Mouse (Mus musculus) neural tube, embryonic 12.5 days (tissue): ENCODE data around the gene Nin. TPM values are rescaled to one million over a fixed set of nuclear protein-coding genes. Genes with fewer than 3 reads are reported as not detected.

ENCODE experiments used
- ATAC-seq: fragments of 200-750 bp; cut with Nextera tagmentation; 2 replicates; pipeline ENCODE4 v1.8.0; 2017; ENCODE audit warnings: low read depth, mild to moderate bottlenecking, moderate TSS enrichment, moderate library complexity; ENCODE audit not compliant: low FRiP score
- H3K27ac ChIP-seq: fragments of 300-500 bp; sonication (generic); 2 replicates; pipeline ENCODE4 v1.5.1; 2016
- H3K27me3 ChIP-seq: fragments of 300-500 bp; sonication (generic); replicated peaks from 2 replicates; pipeline ENCODE4 v1.6.1; 2016; ENCODE audit warnings: mild to moderate bottlenecking
- H3K36me3 ChIP-seq: fragments of 300-500 bp; sonication (generic); 2 replicates; pipeline ENCODE4 v1.6.1; 2016; ENCODE audit warnings: mild to moderate bottlenecking
- H3K4me1 ChIP-seq: fragments of 300-500 bp; sonication (generic); 2 replicates; pipeline ENCODE4 v1.6.1; 2016
- H3K4me2 ChIP-seq: fragments of 300-500 bp; sonication (generic); replicated peaks from 2 replicates; pipeline ENCODE4 v1.6.1; 2016; ENCODE audit warnings: mild to moderate bottlenecking
- H3K4me3 ChIP-seq: fragments of 300-500 bp; sonication (generic); 2 replicates; pipeline ENCODE4 v1.5.1; 2016
- H3K9ac ChIP-seq: fragments of 300-500 bp; sonication (generic); 2 replicates; pipeline ENCODE4 v1.6.1; 2016; ENCODE audit warnings: mild to moderate bottlenecking
- H3K9me3 ChIP-seq: fragments of 300-500 bp; sonication (generic); 2 replicates; pipeline ENCODE4 v1.6.1; 2016; ENCODE audit warnings: mild to moderate bottlenecking
- WGBS: fragments of 180-500 bp; shearing (Covaris S2); methylation state at CpG from one replicate; pipeline ENCODE4 v1.1.7; 2016; 5-methylcytosine and 5-hydroxymethylcytosine counted together
- polyA plus RNA-seq: library from polyadenylated mRNA; unstranded; fragments of >200 nt; fragmentation: Nextera tagmentation; extraction: Ambion mirVana; gene quantifications from 2 replicates; pipeline ENCODE4 v1.2.1, GENCODE M21; 2016

Gene Nin
- polyA plus RNA-seq, 1 experiment from 2014 or later: 18.9 TPM

DNA sequence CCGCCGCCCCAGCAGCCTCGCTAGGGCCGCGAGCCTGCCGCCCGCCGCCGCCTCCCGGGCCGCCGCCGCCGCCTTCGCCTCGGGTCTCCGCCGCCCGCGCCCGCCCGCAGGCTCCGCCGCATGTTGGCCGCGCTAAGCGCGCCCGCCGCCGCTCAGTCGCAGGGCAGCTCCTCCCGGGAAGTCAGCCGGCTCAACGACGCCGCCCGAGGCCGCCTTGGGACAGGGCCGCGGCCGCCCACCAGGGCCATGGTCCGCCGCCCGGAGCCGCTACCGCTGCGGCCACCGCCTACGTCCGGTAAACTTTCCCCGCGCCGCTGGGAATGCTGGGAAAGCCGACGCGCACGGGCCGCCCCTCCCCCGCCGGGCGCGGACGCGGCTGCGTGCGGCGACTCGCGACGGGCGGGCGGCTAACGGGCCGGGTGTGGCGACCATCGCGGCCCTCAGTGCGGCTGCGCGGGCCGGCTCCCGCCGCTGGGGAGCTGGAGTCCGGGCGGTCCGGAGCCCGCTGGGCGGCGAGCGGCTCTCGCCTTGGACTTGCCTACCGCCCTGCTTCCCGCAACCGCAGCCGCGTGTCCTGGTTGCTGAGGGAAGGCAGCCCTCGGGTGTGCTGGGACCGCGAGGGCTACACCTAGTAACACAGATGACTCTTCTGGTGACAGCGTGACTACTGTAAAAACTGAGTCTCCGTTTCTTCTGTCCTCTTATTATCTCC, 126.6 kb downstream of the Nin start, which contains the start of gene Sav1:
Gene Sav1 (minus strand): TSS at position 217 of the 712 bp plus-strand sequence.
- Histone ChIP-seq H3K4me3 (peak within 1 kb of the TSS; percentile 93), H3K27ac (peak within 1 kb of the TSS; percentile 84), H3K4me2 (peak within 1 kb of the TSS; percentile 82), H3K4me1 (peaks cover 11% of the 10 kb centered on the region), H3K9ac (peak within 1 kb of the TSS; percentile 89), H3K9me3 (no peaks in the 10 kb centered on the region), H3K36me3 (peaks cover 16% of the 10 kb centered on the region; the same call in 1 of the 2 replicates), H3K27me3 (no peaks in the 10 kb centered on the region)
- peak; percentile 94 for ATAC-seq
- WGBS: under 1% methylated on average over 95 of the region's 102 CpGs

DNA sequence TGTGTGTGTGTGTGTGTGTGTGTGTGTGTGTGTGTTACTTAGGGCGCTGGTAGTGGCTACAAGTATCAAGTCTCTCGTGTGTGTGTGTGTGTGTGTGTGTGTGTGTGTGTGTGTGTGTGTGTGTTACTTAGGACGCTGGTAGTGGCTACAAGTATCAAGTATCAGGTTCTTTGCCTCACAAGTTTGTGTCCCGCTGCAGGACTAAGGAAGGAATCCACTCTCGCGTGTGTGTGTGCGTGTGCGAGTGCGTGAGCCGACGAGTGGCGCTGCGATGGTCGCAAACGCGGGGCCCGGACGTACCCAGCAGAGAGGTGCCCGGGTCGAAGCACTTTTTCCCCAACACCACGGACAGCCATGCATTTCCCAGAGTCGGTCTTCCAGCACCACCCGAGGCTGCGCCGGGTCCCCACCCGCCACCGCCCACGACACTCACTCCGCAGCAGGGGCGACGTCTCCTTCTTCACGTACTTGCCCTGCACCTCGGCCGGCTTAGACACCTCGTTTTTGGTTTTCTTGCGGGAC, 127.2 kb downstream of the Nin start:
- Histone ChIP-seq H3K27ac (peak overlapping the region; percentile 84), H3K4me2 (peak overlapping the region; percentile 82), H3K4me3 (peak overlapping the region; percentile 93), H3K9me3 (no peaks in the 10 kb centered on the region), H3K9ac (peak overlapping the region; percentile 89), H3K36me3 (peaks cover 16% of the 10 kb centered on the region; the same call in 1 of the 2 replicates), H3K27me3 (no peaks in the 10 kb centered on the region), H3K4me1 (peaks cover 11% of the 10 kb centered on the region)
- under 1% methylated on average over 35 of the region's 36 CpGs for WGBS
- peak; percentile 70 for ATAC-seq

DNA sequence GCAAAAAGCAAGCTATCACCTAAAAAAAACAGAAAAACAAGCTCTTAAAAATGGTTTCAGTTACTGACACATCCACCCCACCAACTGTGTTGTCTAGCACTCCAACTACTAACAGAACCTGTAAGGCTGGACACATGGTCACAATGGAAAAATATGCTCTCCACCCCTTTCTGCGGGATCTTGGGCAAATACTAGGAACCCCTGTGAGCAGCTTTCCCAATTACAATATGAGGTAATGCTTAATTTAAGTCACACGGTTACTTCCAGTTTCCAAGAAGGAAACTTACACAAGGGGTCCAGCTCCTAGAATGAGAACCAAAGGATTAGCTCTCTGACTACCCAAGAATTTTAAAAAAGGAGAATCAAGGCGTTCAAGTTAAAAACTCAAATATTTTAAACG, 128.0 kb downstream of the Nin start:
- ATAC-seq: no peak

DNA sequence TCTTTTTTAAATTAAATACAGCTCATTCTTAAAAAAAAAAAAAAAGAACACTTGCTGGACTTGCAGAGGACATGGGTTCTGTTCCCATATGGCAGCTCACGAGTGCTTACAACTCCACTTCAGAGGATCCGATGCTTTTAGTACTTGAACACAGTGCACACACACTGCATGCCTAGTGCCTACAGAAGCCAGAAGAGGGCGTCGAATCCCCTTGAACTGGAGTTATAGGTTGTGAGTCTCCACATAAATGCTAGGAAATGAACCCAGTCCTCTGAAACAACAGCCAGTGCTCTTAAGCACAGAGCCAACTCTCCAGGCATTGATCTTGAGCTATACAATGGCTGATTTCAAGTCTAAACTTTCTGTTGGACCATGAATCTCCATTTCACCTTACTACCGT, 130.6 kb downstream of the Nin start:
- WGBS: 72% methylated on average over 5 of the region's 5 CpGs
- Histone ChIP-seq H3K4me2 (no peak overlapping the region), H3K27me3 (no peaks in the 10 kb centered on the region), H3K36me3 (peaks cover 27% of the 10 kb centered on the region; the same call in 1 of the 2 replicates), H3K4me3 (no peak overlapping the region), H3K27ac (no peak overlapping the region), H3K9me3 (no peaks in the 10 kb centered on the region), H3K4me1 (peaks cover 16% of the 10 kb centered on the region), H3K9ac (no peak overlapping the region)
- no peak for ATAC-seq

More for the DNA sequence above, 128.0 kb downstream of the Nin start:
- H3K9me3 ChIP-seq: no peaks in the 10 kb centered on the region
- H3K9ac ChIP-seq: 0 out of 2 replicates have a peak overlapping the region, but pooled peaks have one; percentile 89
- H3K27me3 ChIP-seq: no peaks in the 10 kb centered on the region
- WGBS: 50% methylated on average over 4 of the region's 4 CpGs
- H3K4me1 ChIP-seq: peaks cover 11% of the 10 kb centered on the region
- H3K4me2 ChIP-seq: peak overlapping the region; percentile 82
- H3K36me3 ChIP-seq: peaks cover 20% of the 10 kb centered on the region; the same call in 1 of the 2 replicates
- no peak overlapping the region for H3K27ac ChIP-seq
- H3K4me3 ChIP-seq: peak overlapping the region; percentile 93

DNA sequence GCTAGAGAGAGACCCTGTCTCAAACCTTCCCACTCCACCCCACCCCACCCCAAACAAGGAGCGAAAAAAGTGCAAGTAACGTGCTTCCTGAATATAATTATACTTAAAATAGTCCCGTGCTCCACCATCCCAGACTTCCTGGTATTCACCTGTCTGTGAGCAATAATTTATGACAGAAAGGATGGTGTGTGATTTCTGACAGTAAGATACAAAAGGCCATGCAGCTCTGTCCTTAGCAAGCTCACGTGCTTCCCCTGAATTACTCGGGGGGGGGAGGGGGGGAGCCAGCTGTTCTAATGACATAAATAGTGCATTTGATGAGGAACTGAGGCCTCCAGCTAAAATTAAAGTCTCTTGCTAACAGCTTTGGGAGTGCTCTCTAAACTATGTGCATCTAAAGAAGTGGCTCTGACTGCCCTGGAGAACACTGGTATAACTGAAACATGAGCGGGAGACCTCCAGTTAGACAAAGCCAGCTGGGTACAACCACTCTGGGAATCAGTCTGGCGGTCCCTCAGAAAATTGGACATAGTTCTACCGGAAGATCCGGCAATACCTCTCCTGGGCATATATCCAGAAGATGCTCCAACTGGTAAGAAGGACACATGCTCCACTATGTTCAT, 136.0 kb downstream of the Nin start:
- no peak overlapping the region for H3K27ac ChIP-seq
- 62% methylated on average over 9 of the region's 9 CpGs for WGBS

DNA sequence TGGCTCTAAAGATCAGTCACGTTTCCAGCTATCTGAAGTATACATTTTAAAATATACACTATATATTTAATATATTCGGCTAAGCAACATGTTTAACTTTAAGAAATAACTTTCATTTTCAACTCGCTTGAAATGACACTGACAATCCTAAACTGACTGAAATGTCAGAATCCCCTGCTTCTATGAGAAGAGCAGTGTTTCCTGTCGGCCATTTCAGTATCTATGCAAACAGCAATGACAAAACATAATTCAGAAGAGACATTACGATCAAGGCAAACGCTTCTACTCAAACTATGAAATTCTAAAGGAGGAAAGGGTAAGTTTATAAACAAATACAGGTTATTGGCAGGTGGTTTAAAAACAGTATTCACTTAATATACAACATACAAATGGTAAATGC, 136.8 kb downstream of the Nin start:
- Histone ChIP-seq H3K9ac (no peak overlapping the region), H3K27me3 (no peaks in the 10 kb centered on the region), H3K4me1 (peaks cover 12% of the 10 kb centered on the region), H3K36me3 (peaks cover 25% of the 10 kb centered on the region), H3K4me2 (no peak overlapping the region), H3K9me3 (no peaks in the 10 kb centered on the region), H3K27ac (no peak overlapping the region), H3K4me3 (no peak overlapping the region)
- ATAC-seq: no peak
- WGBS: 89% methylated on average over 6 of the region's 6 CpGs

More for the DNA sequence above, 136.0 kb downstream of the Nin start:
- no peaks in the 10 kb centered on the region for H3K27me3 ChIP-seq
- no peak for ATAC-seq
- no peak overlapping the region for H3K9ac ChIP-seq
- H3K4me2 ChIP-seq: no peak overlapping the region
- H3K36me3 ChIP-seq: peaks cover 20% of the 10 kb centered on the region; the same call in 1 of the 2 replicates
- no peaks in the 10 kb centered on the region for H3K9me3 ChIP-seq
- peaks cover 12% of the 10 kb centered on the region for H3K4me1 ChIP-seq
- no peak overlapping the region for H3K4me3 ChIP-seq

DNA sequence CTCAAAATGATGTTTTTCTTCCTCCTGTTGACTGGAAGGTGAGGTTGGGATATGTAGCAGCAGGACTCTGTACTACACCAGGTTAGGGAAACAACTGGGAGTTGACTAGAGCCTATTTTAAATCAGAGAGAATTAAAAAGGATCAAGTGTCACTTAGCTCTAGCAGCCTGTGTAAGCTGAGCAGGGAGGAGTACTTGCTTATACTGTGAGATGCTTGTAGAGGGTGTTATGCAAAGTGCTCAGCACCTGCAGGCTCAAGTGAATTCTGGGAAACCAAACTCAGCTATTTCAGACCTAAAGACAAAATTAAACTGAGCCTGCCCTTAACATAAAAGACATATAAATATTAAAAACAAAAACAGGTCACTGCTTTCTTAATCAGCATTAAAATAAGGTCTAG, 139.9 kb downstream of the Nin start:
- Histone ChIP-seq H3K27me3 (no peaks in the 10 kb centered on the region), H3K9ac (no peak overlapping the region), H3K36me3 (peaks cover 42% of the 10 kb centered on the region), H3K4me3 (no peak overlapping the region), H3K27ac (no peak overlapping the region), H3K4me2 (no peak overlapping the region), H3K4me1 (peaks cover 12% of the 10 kb centered on the region), H3K9me3 (no peaks in the 10 kb centered on the region)
- ATAC-seq: no peak

DNA sequence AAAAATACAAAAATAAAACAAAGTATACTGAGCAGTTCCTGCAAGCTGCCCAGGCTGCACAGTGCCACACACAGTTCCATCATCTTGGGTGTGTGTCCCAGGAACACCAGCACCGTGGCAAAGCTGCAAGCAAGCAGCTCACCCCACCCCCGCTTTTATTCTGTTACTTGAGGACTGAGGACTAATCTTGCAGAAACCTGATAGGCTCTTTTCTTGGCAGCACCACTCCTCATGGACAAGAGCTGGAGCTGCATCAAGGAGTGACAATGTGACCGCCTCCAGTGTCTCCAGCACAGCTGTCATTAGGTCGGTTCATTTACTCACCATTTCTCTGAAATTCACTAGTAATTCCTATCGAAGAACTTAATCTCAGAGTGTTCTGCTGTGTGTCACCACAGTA, 145.4 kb downstream of the Nin start:
- 85% methylated on average over 5 of the region's 5 CpGs for WGBS
- Histone ChIP-seq H3K4me2 (no peak overlapping the region), H3K27ac (no peak overlapping the region), H3K36me3 (peaks cover 70% of the 10 kb centered on the region), H3K4me3 (no peak overlapping the region), H3K27me3 (no peaks in the 10 kb centered on the region), H3K9me3 (no peaks in the 10 kb centered on the region), H3K4me1 (no peaks in the 10 kb centered on the region), H3K9ac (no peak overlapping the region)
- ATAC-seq: no peak

DNA sequence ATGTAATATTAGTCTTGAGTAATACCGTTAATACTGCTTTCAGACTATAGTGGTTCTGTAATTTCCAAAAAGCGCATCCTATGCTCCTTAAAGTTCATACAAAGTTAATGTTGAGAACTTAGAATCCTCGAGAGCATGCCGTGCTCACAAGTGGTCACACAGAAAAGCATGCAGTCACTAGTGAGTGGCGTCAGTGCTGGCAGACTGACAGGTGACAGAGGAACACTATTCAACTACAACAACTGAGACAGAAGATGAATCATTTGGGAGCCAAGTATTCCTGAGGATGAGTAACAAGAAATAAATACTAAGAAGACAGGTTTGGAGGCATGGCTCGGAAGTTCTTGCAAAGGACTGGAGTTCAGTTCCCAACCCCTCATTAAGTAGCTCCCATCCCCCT, 146.4 kb downstream of the Nin start:
- 91% methylated on average over 6 of the region's 6 CpGs for WGBS

DNA sequence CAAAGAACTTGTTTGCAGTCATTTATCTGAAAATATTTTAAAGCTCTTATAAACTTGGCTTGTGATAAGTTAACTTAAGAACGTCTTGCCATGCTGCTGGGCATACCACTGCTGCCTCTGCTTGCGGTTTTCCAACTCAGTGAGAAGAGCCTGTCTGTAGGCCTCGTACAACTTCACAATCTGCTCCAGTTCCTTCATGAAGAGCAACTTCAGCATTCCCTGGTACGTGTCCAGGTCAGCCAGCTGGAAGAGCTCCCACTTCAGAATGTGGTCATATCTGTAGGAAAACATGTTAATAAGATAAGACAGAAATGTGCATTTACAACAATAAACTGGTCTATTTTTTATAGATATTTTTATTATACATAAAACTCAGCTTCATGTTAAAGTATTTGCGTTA, 147.4 kb downstream of the Nin start:
- no peaks in the 10 kb centered on the region for H3K27me3 ChIP-seq
- H3K9me3 ChIP-seq: no peaks in the 10 kb centered on the region
- no peaks in the 10 kb centered on the region for H3K4me1 ChIP-seq
- H3K9ac ChIP-seq: no peak overlapping the region
- ATAC-seq: no peak
- no peak overlapping the region for H3K4me3 ChIP-seq
- H3K4me2 ChIP-seq: no peak overlapping the region
- WGBS: 95% methylated on average over 5 of the region's 5 CpGs
- no peak overlapping the region for H3K27ac ChIP-seq
- peaks cover 75% of the 10 kb centered on the region for H3K36me3 ChIP-seq

More for the DNA sequence above, 146.4 kb downstream of the Nin start:
- no peak overlapping the region for H3K4me3 ChIP-seq
- no peaks in the 10 kb centered on the region for H3K27me3 ChIP-seq
- H3K4me1 ChIP-seq: no peaks in the 10 kb centered on the region
- peaks cover 76% of the 10 kb centered on the region for H3K36me3 ChIP-seq
- no peak overlapping the region for H3K9ac ChIP-seq
- no peak overlapping the region for H3K4me2 ChIP-seq
- ATAC-seq: no peak
- no peak overlapping the region for H3K27ac ChIP-seq
- H3K9me3 ChIP-seq: no peaks in the 10 kb centered on the region

DNA sequence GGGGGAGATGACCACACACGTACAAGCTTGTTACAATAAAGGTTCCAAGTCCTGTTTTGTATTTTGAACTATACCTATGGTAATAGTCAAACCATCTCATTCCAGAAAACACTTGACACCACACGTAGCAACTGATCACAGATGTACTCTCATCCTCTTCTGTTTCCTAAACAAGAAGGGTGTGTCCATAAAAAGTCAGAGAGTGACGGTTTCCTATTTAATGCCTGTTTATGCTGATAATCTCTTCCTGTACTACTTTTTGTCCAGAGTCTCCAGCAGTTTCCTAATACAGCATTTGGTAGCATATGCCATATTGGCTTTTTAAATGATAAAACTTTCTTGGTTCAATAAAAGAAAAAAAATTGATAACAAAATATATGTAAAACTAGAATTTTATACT, 147.9 kb downstream of the Nin start:
- no peak overlapping the region for H3K4me3 ChIP-seq
- no peak overlapping the region for H3K4me2 ChIP-seq
- ATAC-seq: no peak
- no peaks in the 10 kb centered on the region for H3K4me1 ChIP-seq
- peaks cover 73% of the 10 kb centered on the region for H3K36me3 ChIP-seq
- H3K27ac ChIP-seq: no peak overlapping the region
- no peaks in the 10 kb centered on the region for H3K9me3 ChIP-seq
- WGBS: 95% methylated on average over 3 of the region's 3 CpGs
- H3K27me3 ChIP-seq: no peaks in the 10 kb centered on the region
- no peak overlapping the region for H3K9ac ChIP-seq

DNA sequence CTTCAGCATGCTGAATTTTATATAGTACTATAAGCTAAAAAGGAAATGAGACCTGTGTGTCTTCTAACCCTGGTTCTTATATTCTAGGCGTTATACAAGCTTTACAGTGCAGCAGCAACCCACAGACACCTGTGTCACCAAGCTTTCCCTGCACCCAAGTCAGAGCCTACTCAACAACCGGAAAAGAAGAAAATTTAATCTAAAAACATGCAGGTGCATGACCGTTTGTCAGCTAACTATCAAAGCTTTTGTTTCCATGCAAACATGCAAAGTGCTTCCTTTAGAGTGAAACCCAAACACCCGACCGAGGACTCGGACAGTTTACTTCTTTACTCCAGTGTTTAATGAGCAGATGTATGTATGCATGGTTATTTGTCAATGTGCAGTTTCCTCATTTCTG, 150.4 kb downstream of the Nin start:
- no peaks in the 10 kb centered on the region for H3K27me3 ChIP-seq
- no peak for ATAC-seq
- H3K4me2 ChIP-seq: no peak overlapping the region
- no peaks in the 10 kb centered on the region for H3K9me3 ChIP-seq
- no peak overlapping the region for H3K4me3 ChIP-seq
- no peak overlapping the region for H3K9ac ChIP-seq
- no peak overlapping the region for H3K27ac ChIP-seq
- peaks cover 67% of the 10 kb centered on the region for H3K36me3 ChIP-seq
- WGBS: 95% methylated on average over 6 of the region's 6 CpGs
- no peaks in the 10 kb centered on the region for H3K4me1 ChIP-seq
